Mouse (Mus musculus) heart, embryonic 14.5 days (tissue): ENCODE measurements around the gene Tor1a. TPM values are rescaled to one million over a fixed set of nuclear protein-coding genes. Genes with fewer than 3 reads are reported as not detected.

Source experiments
- ATAC-seq: fragments of 200-750 bp; cut with Nextera tagmentation; 2 replicates; pipeline ENCODE4 v1.8.0; 2017; ENCODE audit warnings: low read depth, moderate TSS enrichment; ENCODE audit not compliant: insufficient number of reproducible peaks, insufficient read depth, low FRiP score
- H3K27ac ChIP-seq, 2 experiments: fragments of 200-500 bp in 1 of 2; fragments of 300-500 bp in 1 of 2; sonication (generic) in 1 of 2; replicated peaks in 1 of 2; 2 replicates each; pipeline ENCODE4 v1.5.1; 2012 to 2014; ENCODE audit warnings: low read depth in 2 of 2, low read length in 2 of 2, control low read depth in 1 of 2, mild to moderate bottlenecking in 1 of 2, mixed read lengths in 1 of 2; ENCODE audit not compliant: control insufficient read depth in 1 of 2, insufficient read depth in 1 of 2
- H3K27me3 ChIP-seq: fragments of 300-500 bp; sonication (generic); 2 replicates; pipeline ENCODE4 v1.6.1; 2014; ENCODE audit warnings: mild to moderate bottlenecking, low read length, control low read depth; ENCODE audit not compliant: control insufficient read depth, insufficient read depth
- H3K36me3 ChIP-seq: fragments of 300-500 bp; sonication (generic); 2 replicates; pipeline ENCODE4 v1.6.1; 2014; ENCODE audit warnings: mild to moderate bottlenecking, control low read depth, low read length, mixed read lengths; ENCODE audit not compliant: control insufficient read depth, insufficient read depth
- H3K4me1 ChIP-seq, 2 experiments: fragments of 200-500 bp in 1 of 2; fragments of 300-500 bp in 1 of 2; sonication (generic) in 1 of 2; 2 replicates each; pipeline ENCODE4 v1.6.1; 2012 to 2014; ENCODE audit warnings: low read length in 2 of 2, control low read depth in 1 of 2, mixed read lengths in 1 of 2; ENCODE audit not compliant: control insufficient read depth in 2 of 2, insufficient read depth in 2 of 2
- H3K4me2 ChIP-seq: fragments of 300-500 bp; sonication (generic); 2 replicates; pipeline ENCODE4 v1.6.1; 2014; ENCODE audit warnings: mild to moderate bottlenecking, low read length
- H3K4me3 ChIP-seq, 2 experiments: fragments of 200-500 bp in 1 of 2; fragments of 300-500 bp in 1 of 2; sonication (generic) in 1 of 2; 2 replicates each; pipeline ENCODE4 v1.5.1; 2012 to 2014; ENCODE audit warnings: low read length in 2 of 2, mild to moderate bottlenecking in 2 of 2, control low read depth in 1 of 2, low read depth in 1 of 2, moderate library complexity in 1 of 2; ENCODE audit not compliant: control insufficient read depth in 1 of 2, insufficient read depth in 1 of 2
- H3K9ac ChIP-seq: fragments of 300-500 bp; sonication (generic); 2 replicates; pipeline ENCODE4 v1.6.1; 2014; ENCODE audit warnings: mild to moderate bottlenecking, low read length
- H3K9me3 ChIP-seq: fragments of 300-500 bp; sonication (generic); 2 replicates; pipeline ENCODE4 v1.6.1; 2016; ENCODE audit warnings: low read length, control low read depth; ENCODE audit not compliant: control insufficient read depth
- WGBS: fragments of 180-500 bp; shearing (Covaris S2); extraction: QIAGEN DNeasy Blood & Tissue Kit; methylation state at CpG from one replicate; pipeline ENCODE4 v1.1.7; 2014; 5-methylcytosine and 5-hydroxymethylcytosine counted together
- polyA plus RNA-seq: library from polyadenylated mRNA; unstranded; fragments of >200 nt; fragmentation: Nextera tagmentation; extraction: Ambion mirVana; gene quantifications from 2 replicates; pipeline ENCODE4 v1.2.1, GENCODE M21; 2014

Tor1a gene
- polyA plus RNA-seq, 1 experiment from 2014 or later, result 48.8 TPM

DNA sequence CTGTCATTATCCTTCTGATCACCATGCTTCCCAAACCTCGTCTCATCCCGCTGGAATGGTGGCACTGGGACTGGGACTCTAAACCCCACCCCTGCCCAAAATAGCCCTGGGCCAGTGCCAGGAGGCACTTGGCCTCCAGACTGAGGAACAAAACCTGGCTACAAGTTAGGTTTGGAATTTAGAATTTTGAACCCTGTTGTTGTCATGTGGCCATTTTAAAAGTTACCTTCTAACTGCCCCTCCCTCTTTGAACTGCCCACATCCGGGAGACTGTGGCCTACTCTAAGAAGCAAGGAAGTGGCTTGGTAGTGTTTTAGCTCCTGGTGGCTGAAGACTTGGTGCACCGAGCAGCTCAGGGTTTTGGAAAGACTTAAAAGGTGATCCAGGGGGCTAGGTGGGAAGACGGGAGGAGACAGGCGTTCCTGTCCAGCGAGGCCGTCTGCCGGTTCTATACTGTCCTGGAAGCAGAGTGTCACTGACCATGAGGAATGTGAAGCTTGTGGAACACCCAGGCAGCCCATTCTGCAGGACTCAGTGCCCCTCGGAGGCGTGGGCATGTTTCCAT, 27.8 kb upstream of the Tor1a start:
- ATAC-seq, result 0 out of 2 replicates have a peak, but pooled peaks have one; percentile 39
- Histone ChIP-seq H3K4me1 (peaks cover 10 to 20% of the 10 kb centered on the region in 2 experiments), H3K4me2 (peak overlapping the region; percentile 72), H3K9me3 (no peaks in the 10 kb centered on the region), H3K9ac (peak overlapping the region; percentile 75), H3K4me3 (peak overlapping the region; percentile 45 to 51), H3K27me3 (no peaks in the 10 kb centered on the region), H3K36me3 (peaks cover 18% of the 10 kb centered on the region), H3K27ac (peak overlapping the region; percentile 91 to 93)
- whole genome bisulfite sequencing, result 42% methylated on average over 11 of the region's 11 CpGs

GRCm38 (mm10) chr2:30994853-30995252, 27.1 kb upstream of the Tor1a start:
- H3K4me2 ChIP-seq, result peak overlapping the region; percentile 72; the same call in 1 of the 2 replicates
- H3K36me3 ChIP-seq, result peaks cover 15% of the 10 kb centered on the region
- no peak for ATAC-seq
- H3K9me3 ChIP-seq, result no peaks in the 10 kb centered on the region
- WGBS, result 84% methylated on average over 4 of the region's 4 CpGs
- H3K27ac ChIP-seq, result peak overlapping the region; percentile 91 to 93
- H3K4me3 ChIP-seq, result no peak overlapping the region
- peaks cover 10 to 20% of the 10 kb centered on the region in 2 experiments for H3K4me1 ChIP-seq
- no peak overlapping the region for H3K9ac ChIP-seq
- H3K27me3 ChIP-seq, result no peaks in the 10 kb centered on the region

GRCm38 (mm10) chr2:30990221-30990620, 22.5 kb upstream of the Tor1a start:
- Histone ChIP-seq H3K4me1 (peaks cover 10 to 19% of the 10 kb centered on the region in 2 experiments), H3K9me3 (no peaks in the 10 kb centered on the region), H3K9ac (no peak overlapping the region), H3K27ac (no peak overlapping the region), H3K4me3 (no peak overlapping the region), H3K36me3 (0 out of 2 replicates have a peak, but pooled peaks cover 7% of the 10 kb centered on the region), H3K4me2 (no peak overlapping the region), H3K27me3 (no peaks in the 10 kb centered on the region)
- 72% methylated on average over 9 of the region's 9 CpGs for WGBS
- no peak for ATAC-seq

DNA sequence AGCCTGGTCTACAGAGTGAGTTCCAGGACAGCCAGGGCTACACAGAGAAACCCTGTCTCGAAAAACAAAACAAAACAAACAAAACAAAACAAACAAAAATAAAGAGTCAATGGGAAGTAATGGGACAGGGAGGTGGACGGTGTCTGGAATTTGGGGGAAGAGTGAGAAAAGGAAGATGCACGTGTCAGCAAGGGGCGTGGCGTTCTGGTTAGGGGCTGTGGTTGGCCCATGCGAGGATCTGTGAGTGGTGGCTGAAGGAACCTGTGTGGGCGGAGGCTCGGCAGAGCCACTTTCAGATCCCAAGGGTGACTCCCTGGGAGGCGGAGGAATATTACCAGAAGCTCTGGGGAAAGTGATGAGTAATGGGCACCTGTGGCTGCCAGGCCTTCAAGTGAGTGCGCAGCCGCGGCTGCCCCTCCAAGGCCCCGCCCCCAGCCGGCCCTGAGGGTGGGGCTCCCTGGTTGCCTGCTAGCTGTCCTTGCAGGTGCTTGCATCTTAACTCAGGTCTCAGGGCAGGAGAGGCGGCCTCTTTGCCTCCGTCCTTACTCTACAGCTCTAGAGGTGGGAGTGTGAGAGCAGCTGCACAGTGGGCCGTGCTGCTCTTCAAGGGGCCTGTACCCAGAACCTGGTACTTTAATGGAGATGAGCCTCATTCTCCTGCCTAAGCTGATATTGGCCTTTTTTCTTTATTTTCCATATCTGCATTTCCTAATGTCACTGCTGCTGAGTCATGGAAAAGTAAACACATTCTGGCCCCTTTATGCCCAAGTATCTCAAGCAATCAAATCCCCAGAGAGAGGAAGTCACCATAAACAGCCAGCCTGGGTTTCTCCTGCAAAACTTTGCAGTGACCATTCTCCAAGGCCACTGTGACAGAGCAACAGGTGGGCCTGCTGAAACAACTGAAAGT, 17.6 kb upstream of the Tor1a start:
- Histone ChIP-seq H3K4me3 (no peak overlapping the region), H3K4me2 (peak overlapping the region; percentile 36), H3K27me3 (no peaks in the 10 kb centered on the region), H3K9ac (no peak overlapping the region), H3K4me1 (peaks cover 14 to 32% of the 10 kb centered on the region in 2 experiments; a peak in 3 of 4 replicates), H3K9me3 (no peaks in the 10 kb centered on the region), H3K27ac (0 out of 4 replicates have a peak overlapping the region, but pooled peaks of 1 of the 2 experiments have one; percentile 2), H3K36me3 (peaks cover 7% of the 10 kb centered on the region; the same call in 1 of the 2 replicates)
- WGBS, result 30% methylated on average over 17 of the region's 17 CpGs
- ATAC-seq, result no peak

- 47% methylated on average over 7 of the region's 7 CpGs for WGBS
- peak overlapping the region; percentile 76 for H3K9ac ChIP-seq
- no peak for ATAC-seq
- no peaks in the 10 kb centered on the region for H3K27me3 ChIP-seq
- peak overlapping the region; percentile 75 to 92 for H3K4me3 ChIP-seq
- H3K4me1 ChIP-seq, result peaks cover 14 to 32% of the 10 kb centered on the region in 2 experiments; a peak in 3 of 4 replicates
- peaks cover 21% of the 10 kb centered on the region for H3K36me3 ChIP-seq
- H3K27ac ChIP-seq, result peak overlapping the region in 1 of 2 experiments; percentile 64; a peak in 1 of 4 replicates
- H3K4me2 ChIP-seq, result peak overlapping the region; percentile 74
- no peaks in the 10 kb centered on the region for H3K9me3 ChIP-seq
Observed at GRCm38 (mm10) chr2:30983024-30983423, 15.3 kb upstream of the Tor1a start.

- WGBS, result under 1% methylated on average over 64 of the region's 66 CpGs
- peak within 1 kb of the TSS; percentile 86 for H3K4me2 ChIP-seq
- peak within 1 kb of the TSS; percentile 75 to 92 for H3K4me3 ChIP-seq
- H3K27me3 ChIP-seq, result no peaks in the 10 kb centered on the region
- H3K36me3 ChIP-seq, result peaks cover 30% of the 10 kb centered on the region
- no peaks in the 10 kb centered on the region for H3K9me3 ChIP-seq
- ATAC-seq, result peak; percentile 97
- peak within 1 kb of the TSS; percentile 49 to 64 for H3K27ac ChIP-seq
- H3K4me1 ChIP-seq, result peaks cover 11 to 24% of the 10 kb centered on the region in 2 experiments; a peak in 3 of 4 replicates
- peak within 1 kb of the TSS; percentile 81 for H3K9ac ChIP-seq
Observed at GRCm38 (mm10) chr2:30981790-30982513, 14.2 kb upstream of the Tor1a start, which contains the start of the genes BC005624 and Usp20. BC005624 (minus strand) TSS chr2:30982201. Usp20 (plus strand) TSS chr2:30982279.

DNA sequence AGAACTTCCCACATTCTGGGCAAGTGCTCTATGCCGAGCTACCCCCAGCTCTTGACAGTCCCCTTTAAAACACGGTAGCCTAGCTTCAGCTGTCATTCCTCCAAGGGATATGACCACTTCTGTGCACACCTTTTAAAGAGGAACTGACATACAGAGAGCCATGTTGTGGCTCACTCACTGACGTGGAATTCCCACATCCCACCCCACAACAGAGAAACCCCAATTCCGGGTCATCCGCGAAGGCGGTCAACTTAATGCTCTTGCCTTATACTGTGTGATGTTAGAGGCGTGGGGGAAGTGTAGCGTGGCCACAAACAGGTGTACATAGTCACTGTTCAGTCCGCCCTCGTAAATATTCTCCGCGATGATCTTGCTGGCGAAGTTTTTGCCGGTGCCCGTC, 907 bp downstream of the Tor1a start:
- no peak overlapping the region for H3K27ac ChIP-seq
- 19% methylated on average over 16 of the region's 16 CpGs for WGBS
- H3K36me3 ChIP-seq, result peaks cover 40% of the 10 kb centered on the region
- peak overlapping the region; percentile 94 for H3K9ac ChIP-seq
- ATAC-seq, result no peak
- no peaks in the 10 kb centered on the region for H3K9me3 ChIP-seq
- peaks cover 9 to 12% of the 10 kb centered on the region in 2 experiments for H3K4me1 ChIP-seq
- peak overlapping the region; percentile 98 for H3K4me2 ChIP-seq
- peak overlapping the region; percentile 89 to 97 for H3K4me3 ChIP-seq
- no peaks in the 10 kb centered on the region for H3K27me3 ChIP-seq
